Mouse (Mus musculus) layer of hippocampus, postnatal 10 days (tissue): ENCODE data around the gene Helb. TPM values are rescaled to one million over a fixed set of nuclear protein-coding genes. Genes with fewer than 3 reads are reported as not detected.
"Not testable (repeated sequence)": the region's sequence is repeated elsewhere in the genome, so short reads cannot be mapped to it uniquely, and the experiment has no call there.

Source experiments
- DNase-seq, 2 experiments: peaks; one replicate each; pipeline ENCODE4 v3.0.0; 2021; ENCODE audit warnings: low spot score in 2 of 2
- long read RNA-seq: library from polyadenylated mRNA; stranded (forward); transcript quantifications from one replicate; pipeline ENCODE4 v2.0.0, GENCODE M21; 2023
- total RNA-seq, 2 experiments: library from RNA; stranded (reverse); gene quantifications; 2 replicates each; pipeline ENCODE4 v1.2.3; 2021

Gene Helb
- 1 to 10 TPM; 4.1 to 4.2 TPM for total RNA-seq
- long read RNA-seq, partial matches to known transcripts, result 0 of 1 reads
- long read RNA-seq, other reads (novel, unspliced or antisense), result 1 of 1 reads

DNA sequence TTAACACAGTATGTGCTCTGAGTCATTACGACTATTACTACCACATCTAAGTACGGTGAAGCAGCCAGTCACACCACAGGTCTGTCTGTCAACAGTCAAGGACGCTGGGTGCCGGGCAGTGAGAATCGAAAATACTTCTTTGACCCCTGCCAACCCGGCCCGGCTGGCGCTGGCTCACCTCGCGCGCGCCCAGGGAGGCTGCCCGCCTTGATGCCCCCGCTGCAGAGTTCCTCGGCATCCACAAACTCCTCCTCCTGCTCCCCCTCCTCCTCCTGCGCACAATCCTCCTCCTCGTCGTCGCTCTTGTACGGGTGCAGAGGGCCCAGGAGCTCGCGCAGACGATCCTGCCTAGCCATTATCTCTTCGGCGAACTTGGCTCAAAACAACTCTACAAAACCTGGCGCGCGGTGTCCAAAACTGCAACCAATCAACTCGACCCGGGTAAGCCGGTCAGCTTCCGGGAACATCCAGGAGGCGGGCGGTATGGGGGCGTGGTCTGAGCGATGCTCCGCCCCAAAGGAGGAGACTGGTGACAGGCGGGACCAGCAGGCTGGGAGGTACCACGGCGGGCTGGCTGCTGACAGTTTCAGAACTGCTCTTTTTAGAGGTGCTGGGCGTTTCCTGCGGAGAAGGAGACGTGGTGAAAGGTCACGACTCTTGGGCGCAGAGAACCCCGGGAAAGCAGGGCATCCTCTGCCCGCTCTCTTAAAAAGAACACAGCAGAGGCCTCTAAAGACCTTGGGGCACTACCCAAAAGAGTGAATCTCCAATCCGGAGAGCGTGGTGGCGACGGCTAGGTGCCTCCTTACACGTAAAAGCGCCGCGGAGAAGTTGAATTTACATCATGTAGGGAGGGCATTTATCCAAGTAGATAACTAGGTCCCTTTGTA lies at the start of gene Helb:
Gene Helb (minus strand): TSS at position 481 of the 890 bp plus-strand sequence.
- peak; percentile 97 for DNase-seq

DNA sequence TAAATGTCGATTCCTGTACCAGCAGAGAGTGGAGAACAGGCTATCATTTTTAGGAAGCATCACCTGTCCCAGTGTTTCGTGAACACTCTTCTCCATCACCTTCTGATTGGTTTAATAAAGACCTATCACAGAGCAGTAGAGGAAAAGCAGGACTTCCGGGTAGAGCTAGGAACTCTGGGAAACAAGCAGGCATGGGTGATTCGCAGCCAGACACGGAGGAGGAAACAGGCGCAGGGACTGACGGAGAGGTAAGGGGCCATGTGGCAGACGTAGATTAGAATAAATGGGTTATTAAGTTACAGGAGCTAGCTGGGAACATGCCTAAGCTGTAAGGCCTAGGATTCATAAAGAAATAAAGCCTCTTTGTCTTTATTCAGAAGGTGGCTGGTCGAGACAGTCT lies 47.7 kb upstream of the Helb start:
- DNase-seq, result no peak

DNA sequence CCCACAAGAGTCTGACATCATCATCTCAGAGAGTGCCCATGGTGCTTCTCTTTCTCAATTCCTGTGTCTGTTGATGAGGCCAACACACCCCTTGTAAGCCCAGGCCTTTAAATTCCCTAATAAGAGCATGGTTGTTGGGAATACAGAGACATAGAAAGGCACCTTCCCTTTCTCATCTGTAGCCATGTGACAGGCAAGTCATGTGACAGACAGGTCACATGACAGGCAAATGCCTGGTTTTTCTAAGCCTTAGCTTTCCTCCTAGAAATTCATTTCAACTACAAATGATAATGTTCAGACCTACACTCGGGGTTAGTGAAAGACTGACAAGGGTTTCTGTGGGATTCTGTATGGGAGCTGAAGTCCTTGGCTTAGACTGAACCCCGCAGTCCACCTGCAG lies 41.1 kb upstream of the Helb start:
- no peak for DNase-seq

DNA sequence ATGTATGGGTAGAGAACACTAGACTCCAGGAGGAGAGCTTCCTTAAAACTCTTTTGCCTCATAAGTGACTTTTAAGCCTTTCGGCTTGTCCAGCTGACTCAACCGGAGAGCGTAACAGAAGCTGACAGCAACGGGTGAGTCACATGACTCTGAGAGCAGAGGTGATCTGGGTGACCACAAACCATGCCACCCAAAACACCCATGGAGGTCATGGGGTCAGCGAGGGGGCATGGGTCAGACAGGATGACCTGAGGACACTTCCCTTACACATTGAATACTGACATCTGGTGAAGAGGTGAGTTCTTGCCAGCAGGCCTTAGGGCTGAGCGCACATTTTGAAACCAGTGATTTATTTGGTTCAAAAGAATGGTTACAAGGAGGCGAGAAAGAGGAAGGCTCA lies 38.9 kb upstream of the Helb start:
- DNase-seq, result no peak

DNA sequence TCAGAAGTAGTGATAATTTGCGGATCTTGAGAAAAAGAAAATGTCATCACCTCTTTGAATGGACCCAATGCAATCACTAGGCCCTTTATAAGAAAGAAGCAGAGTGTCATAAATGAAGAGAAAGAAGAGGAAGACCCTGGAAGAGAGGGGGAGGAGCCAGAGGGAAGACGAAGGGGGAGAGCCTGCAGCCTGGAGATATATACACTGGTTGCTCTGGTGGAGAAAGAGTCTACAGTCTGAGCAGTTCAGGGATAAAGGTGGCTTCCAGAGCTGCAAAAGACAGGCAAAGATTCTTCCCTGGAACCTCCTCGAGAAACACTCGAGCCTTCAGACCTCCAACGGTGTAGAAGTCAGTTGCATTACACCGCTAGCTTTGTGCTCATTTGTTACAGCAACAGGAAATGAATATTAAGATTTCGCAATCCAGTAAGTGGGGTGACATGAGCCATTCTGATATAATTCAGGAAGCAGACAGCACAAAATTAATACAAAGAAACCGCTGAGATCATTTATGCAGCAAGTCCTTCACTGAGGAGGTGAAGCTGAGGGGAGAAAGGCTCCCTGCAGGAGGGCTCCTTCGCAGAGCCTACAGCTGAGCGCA lies 28.2 kb upstream of the Helb start:
- no peak for DNase-seq

DNA sequence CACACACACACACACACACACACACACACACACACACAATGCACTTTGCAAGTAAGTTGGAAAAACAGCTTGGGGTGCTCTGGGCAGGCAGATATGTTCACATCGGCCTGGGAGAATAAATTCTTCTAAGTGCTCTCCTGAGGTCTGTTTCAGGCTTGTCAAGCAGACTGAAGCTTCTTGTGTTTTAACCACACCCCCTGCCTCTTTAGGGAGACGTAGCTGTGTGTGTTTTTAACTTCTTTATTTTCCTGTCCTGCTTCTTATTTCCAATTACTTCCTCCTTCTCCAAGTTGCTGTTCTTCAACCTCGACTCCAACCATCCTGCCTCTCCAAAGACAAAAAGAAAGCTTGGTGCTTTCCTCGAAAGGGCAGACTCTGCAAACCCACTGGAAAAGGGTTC lies 27.4 kb upstream of the Helb start:
- DNase-seq, result no peak

DNA sequence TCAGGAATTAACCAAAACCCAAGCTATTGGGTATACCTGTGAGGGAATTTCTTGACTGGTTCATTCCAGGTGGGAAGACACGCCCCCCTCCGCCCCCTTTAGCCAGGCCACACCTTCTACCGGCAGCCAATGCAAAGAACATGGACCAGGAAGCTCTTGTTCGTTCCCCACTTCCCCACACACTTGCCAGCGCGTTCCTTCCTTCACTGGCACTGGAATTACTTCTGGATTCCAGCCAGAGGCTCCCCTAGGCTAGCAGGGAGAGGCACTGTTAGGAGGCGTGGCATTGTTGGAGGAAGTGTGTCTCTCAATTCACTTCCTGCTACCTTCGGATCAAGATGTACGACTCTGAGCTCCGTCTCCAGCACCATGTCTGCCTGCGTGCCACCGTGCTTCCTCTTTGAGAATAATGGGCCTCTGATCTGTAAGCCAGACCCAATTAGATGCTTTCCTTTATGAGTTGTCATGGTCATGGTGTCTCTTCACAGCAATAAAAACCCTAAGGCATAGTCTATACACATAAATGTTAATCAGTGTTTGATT lies 23.3 kb upstream of the Helb start:
- no peak for DNase-seq

DNA sequence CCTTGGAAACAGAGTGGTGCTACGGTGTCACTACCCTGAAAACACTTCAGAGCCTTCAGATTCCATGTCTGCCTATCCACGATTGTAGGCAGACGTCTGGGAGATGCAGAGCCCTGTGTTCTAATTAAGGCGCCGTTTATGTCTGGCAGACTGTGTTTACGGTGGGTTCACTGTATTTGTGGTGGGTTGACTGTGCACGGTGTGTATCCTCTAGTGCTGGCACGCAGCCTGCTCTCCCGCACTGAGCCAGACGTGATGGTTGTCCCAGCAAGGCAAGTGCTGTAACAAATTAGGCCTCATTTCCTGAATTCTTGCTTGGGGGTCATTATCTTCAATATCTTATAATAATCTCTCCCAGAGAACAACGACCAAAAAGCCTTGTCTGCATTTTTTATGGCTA lies 20.9 kb upstream of the Helb start:
- DNase-seq, result no peak

DNA sequence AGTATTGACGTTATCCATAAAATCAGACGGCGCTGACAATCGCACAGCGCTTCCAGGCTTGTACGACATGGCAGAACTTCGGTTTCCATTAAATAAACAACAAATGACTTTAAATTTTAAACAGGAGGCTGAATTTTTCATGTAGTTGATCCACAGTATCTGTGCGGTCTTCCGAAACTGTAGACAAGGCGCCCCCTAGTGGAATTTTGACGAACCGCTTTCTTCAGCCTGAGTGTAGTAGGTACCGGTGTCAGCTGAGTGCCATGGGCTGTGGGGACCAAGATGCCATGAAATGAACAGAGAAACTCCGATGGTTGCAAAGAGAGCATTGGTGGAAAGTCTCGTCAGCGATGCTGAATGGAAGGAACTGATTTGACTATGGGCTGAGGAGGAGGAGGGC lies 17.8 kb upstream of the Helb start:
- DNase-seq, result peak; percentile 74 to 76

DNA sequence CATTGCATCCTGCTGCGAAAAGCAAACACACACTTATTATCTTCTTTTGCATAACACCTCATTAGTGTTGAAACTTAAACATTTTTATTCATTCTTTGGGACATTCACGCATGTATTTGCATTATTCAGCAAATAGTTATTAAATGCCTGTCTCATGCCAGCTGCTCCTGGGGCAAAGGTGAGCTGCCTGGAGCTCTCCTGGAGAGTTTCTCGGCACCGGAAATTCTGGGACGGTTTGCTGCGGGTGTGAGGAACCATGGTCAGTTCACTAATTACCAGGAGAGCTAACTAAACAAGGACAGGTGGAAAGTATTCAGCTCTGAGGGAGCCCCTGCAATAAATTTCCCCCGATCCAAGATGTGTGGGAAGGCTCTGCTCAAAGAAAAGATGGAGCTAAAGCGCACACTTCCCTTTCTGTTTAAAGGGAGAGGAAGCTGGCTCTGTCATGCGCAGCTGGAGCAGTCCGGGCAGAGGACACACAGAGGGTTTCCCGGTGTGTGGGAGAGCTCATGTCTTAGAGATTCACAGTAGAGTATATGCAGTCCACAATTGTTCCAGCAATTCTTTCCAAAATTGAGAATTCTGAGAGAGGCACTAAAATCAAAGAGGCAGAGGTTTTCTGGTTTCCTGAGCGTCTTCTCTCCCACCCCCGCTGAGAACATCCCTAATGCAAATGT lies 16.0 kb upstream of the Helb start:
- DNase-seq, result no peak

DNA sequence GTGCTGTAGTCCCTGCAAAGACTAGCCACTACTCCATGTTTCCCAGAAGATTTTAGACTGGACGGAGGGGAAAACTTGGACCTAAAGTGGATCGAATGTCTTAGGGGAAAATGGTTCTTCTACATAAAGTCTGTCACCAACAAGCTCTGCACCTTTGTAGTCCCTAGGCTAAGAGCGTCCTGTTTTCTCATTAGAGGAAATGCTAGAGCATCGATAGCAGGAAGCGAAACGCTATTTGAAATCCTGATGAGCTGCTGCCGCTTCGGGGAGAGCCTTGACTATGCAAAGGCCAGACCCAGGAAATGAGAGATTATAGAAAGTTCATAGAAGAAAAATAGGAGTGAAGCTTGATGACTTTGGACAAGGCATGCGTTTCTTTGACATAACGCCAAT lies 12.7 kb upstream of the Helb start:
- no peak for DNase-seq

DNA sequence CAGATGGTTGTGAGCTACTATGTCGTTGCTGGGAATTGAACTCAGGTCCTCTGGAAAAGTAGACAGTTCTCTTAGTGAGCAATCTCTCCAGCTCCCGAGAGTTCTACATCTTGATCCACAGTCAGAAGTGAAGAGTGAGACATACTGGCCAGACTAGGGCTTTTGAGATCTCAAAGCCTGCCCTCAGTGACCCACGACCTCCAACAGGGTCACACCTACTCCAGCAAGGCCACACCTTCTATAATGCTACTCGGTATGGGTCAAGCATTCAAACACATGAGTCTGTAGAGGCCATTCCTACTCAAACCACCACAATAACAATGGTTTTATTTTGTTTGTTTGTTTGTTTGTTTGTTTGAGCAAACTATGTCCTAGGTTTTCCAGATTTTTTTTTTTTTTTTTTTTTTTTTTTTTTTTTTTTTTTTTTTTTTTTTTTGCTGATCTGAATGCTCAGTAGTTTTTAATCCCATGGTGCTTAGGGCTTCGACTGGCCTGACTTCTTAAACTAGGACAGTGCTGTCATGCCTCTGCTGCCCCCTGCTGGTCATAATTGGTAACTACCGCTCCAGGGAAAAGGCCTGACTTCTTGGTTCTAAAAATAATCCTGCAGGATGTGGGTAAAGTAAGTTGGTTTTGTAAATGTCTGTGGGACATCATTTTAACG lies 12.1 kb upstream of the Helb start:
- DNase-seq, result peak; percentile 90 to 91

DNA sequence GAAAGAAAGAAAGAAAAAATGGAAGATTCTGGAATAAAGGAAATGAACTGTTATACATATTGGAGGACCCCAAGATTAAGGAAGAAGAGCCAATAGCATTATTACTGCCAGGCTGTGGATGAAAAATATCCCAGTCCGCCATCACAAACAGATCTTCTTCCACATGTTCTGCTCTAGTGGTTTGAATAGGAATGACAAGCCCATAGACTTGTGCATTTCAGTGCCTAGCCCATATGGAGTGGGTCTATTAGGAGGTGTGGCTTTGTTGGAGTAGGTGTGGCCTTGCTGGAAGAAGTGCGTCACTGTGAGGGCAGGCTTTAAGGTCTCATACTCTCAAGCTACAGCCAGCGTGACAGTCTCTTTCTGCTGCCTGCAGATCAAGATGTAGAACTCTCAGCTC lies 10.9 kb upstream of the Helb start:
- DNase-seq, result no peak

DNA sequence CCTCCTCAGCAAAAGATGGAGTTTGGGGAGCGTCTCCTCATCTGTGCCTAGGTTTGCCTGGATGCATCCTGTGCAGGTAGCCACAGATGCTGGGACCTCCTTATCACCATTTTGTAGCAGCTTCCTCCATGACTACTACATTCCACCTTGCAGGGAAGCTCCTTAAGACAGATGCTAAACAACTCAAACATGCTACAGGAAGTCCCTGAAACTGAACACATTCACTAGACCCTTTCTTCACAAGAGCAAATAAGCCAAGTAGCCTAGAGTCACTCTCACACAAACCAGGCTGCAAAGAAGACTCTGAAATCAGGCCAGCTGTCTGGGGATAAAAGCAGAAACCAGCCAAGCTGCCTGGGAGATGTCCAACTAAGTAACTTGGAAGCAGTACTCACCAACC lies 2.5 kb upstream of the Helb start:
- no peak for DNase-seq

DNA sequence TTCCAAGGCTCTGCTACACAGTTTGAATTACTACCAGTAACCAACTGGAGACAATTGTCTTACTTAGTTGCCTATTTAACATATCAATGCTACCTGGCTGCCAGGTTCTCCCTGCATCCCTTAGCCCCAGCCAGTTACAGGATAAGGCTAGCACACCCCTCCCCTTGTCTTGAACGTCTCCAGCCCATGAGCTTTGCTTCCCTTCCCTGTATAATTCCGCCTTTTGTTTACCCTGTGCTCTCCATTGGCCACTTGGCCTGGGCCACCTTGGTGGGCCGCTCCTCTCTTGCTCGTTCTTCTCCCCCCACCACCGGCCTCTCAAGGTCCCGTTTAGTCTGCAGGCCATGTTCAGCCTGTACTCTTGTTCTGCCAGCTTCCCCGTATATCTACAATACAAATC lies 1.7 kb upstream of the Helb start:
- DNase-seq, result no peak

DNA sequence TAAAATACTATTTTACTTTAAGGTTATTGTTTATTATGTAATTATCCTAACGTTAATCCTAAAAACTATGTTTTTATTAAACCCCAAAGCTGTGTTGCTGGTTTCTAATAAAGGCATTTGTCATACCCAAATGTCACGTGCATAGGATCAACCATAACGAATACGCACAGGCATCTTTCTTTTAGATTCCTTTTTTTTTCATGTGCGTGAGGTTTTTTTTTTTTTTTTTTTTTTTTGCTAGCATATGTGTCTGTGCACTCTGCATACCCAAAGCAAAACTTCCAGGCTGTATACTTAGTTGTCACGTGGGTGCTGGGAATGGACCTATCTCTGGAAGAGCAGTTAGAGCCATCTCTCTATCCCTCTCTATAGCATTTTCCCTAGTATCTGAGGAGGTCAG lies 1.2 kb upstream of the Helb start:
- DNase-seq, result no peak

DNA sequence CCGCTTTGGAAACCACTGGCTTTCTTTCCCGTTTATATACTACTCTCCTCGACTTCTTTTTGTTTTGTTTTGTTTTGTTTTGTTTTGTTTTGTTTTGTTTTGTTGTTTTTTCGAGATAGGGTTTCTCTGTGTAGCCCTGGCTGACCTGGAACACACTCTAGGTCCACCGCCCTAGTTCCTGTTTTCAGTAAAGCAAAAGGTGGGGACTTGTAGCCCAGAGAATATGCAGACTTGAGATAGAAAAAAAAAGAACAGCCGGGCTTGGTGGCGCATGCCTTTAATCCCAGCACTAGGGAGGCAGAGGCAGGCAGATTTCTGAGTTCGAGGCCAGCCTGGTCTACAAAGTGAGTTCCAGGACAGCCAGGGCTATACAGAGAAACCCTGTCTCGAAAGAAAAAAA lies 695 bp upstream of the Helb start:
- not testable (repeated sequence) for DNase-seq

DNA sequence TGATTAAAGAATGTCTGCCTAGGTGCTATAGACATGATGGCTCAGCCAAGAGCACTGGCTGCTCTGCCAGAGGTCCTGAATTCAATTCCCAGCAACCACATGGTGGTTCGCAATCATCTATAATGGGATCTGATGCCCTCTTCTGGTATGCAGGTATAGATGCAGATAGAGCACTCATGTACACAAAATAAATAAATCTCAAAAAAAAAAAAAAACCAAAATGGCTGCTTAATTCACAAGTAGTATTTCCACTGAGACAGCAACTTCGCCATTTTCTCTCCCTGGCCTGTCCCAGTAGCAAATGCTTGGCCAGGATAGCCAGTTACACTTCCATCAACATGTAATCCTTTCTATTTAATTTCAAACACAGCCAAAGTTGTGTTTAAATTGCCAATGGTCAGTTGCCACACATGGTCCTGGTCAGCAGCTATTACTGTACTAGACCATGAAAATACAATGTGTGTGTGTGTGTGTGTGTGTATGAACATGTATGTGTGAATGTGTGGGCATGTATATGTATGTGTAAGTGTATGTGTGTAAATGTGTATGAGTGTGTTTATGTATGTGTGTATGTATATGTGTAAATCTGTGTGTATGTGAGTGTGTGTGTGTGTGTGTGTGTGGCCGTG lies 982 bp downstream of the Helb start:
- no peak for DNase-seq

DNA sequence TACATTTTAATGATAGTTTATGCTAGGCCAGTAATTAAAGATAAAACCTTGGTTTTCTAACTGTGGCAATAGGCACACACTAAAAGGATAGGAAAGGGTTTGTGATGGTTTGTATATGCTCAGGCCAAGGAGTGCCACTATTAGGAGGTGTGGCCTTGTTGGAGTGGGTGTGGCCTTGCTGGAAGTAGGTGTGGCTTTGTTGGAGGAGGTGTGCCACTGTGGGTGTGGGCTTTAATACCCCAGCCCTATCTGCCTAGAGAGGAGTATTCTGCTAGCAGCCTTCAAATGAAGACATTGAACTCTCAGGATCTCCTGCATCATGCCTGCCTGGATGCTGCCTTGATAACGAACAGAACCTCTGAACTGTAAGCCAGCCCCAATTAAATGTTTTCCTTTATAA lies 12.0 kb downstream of the Helb start:
- no peak for DNase-seq

DNA sequence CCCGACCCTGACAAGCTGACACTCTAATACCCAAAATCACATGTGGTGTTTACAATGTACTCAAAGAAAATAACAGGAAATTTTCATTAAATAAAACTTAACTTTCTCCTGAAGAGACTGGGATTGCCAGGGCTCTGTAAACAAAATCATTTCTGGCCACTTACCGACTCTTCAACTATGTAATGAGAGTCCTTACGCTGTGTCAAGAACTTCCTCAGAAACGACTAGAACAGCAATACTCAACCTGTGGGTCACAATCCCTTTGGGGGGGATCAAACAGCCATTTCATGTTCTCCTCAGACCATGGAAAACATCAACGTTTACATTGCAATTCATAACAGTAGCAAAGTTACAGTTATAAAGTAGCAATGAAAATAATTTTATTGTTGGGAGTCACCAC lies 15.2 kb downstream of the Helb start:
- DNase-seq, result no peak

DNA sequence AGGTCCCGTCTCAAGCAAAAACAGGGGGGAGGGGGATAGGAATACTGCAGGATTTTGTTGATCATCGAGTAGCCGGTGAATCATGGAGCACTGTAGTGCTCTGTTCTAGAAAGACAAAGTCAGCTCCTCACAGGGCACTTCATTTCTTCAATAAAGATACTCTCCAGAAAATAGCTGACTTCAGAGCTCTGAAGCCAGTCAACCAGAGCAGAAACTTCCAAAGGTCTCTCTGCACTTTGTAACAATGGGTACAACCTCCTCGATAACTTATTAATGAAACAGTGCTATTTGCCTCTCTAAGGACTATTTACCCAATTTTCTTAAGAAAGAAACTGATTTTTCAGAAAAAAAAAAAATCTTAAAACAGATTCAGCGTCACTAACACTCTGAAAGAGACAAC lies 17.1 kb downstream of the Helb start:
- DNase-seq, result no peak
